Mouse (Mus musculus) retina, postnatal 7 days (tissue): Measurements from ENCODE around the gene Gstm7.
"Not testable (repeated sequence)": the region's sequence is repeated elsewhere in the genome, so short reads cannot be mapped to it uniquely, and the experiment has no call there.

Experiments used
- DNase-seq: peaks from one replicate; pipeline ENCODE4 v3.0.0-alpha.2; 2012; ENCODE audit warnings: low read depth, low spot score

Gene Gstm7

GRCm38 (mm10) chr3:107931670-107932069 is at the start of gene Gstm7:
TSS of gene Gstm7 (minus strand) at chr3:107931817.
- peak; percentile 89 for DNase-seq

GRCm38 (mm10) chr3:107981261-107981660 is 49.6 kb upstream of the Gstm7 start:
- DNase-seq = no peak

GRCm38 (mm10) chr3:107977691-107978090 is 46.1 kb upstream of the Gstm7 start:
- no peak for DNase-seq

GRCm38 (mm10) chr3:107974237-107974636 is 42.6 kb upstream of the Gstm7 start:
- DNase-seq = no peak

GRCm38 (mm10) chr3:107972070-107972469 is 40.5 kb upstream of the Gstm7 start:
- no peak for DNase-seq

GRCm38 (mm10) chr3:107971101-107971500 is 39.5 kb upstream of the Gstm7 start:
- DNase-seq = not testable (repeated sequence)

GRCm38 (mm10) chr3:107968724-107969395 is 37.2 kb upstream of the Gstm7 start, which contains the start of gene Gstm3:
TSS of gene Gstm3 (minus strand) at chr3:107969283.
- DNase-seq = no peak

GRCm38 (mm10) chr3:107966631-107967030 is 35.0 kb upstream of the Gstm7 start:
- DNase-seq = no peak

- no peak for DNase-seq
Observed at GRCm38 (mm10) chr3:107965592-107965991, 34.0 kb upstream of the Gstm7 start.

- DNase-seq = no peak
Observed at GRCm38 (mm10) chr3:107964656-107965308, 33.2 kb upstream of the Gstm7 start.

- no peak for DNase-seq
Observed at GRCm38 (mm10) chr3:107964026-107964425, 32.4 kb upstream of the Gstm7 start.

GRCm38 (mm10) chr3:107955260-107955659 is 23.6 kb upstream of the Gstm7 start:
- not testable (repeated sequence) for DNase-seq

- no peak for DNase-seq
Observed at GRCm38 (mm10) chr3:107953906-107954305, 22.3 kb upstream of the Gstm7 start.

- DNase-seq = no peak
Observed at GRCm38 (mm10) chr3:107953328-107953755, 21.7 kb upstream of the Gstm7 start.

GRCm38 (mm10) chr3:107950531-107950930 is 18.9 kb upstream of the Gstm7 start:
- DNase-seq = no peak

GRCm38 (mm10) chr3:107949461-107949860 is 17.8 kb upstream of the Gstm7 start:
- not testable (repeated sequence) for DNase-seq

- no peak for DNase-seq
Observed at GRCm38 (mm10) chr3:107945729-107946128, 14.1 kb upstream of the Gstm7 start.

- DNase-seq = peak; percentile 36
Observed at GRCm38 (mm10) chr3:107943239-107943990, 11.8 kb upstream of the Gstm7 start, which contains the start of gene Gstm6. TSS of gene Gstm6 (minus strand) at chr3:107943749.

GRCm38 (mm10) chr3:107941261-107941660 is 9.6 kb upstream of the Gstm7 start:
- DNase-seq = no peak

- DNase-seq = no peak
Observed at GRCm38 (mm10) chr3:107940524-107940923, 8.9 kb upstream of the Gstm7 start.

- DNase-seq = no peak
Observed at GRCm38 (mm10) chr3:107939830-107940229, 8.2 kb upstream of the Gstm7 start.

- no peak for DNase-seq
Observed at GRCm38 (mm10) chr3:107939403-107939802, 7.8 kb upstream of the Gstm7 start.
